Mouse (Mus musculus) hindbrain, embryonic 12.5 days (tissue): ENCODE data around the gene H2al1g. TPM values are rescaled to one million over a fixed set of nuclear protein-coding genes. Genes with fewer than 3 reads are reported as not detected.
"Not testable (repeated sequence)": the region's sequence is repeated elsewhere in the genome, so short reads cannot be mapped to it uniquely, and the experiment has no call there.

Experiments used
- ATAC-seq: fragments of 200-750 bp; cut with Nextera tagmentation; 2 replicates; pipeline ENCODE4 v1.8.0; 2017; ENCODE audit warnings: moderate TSS enrichment; ENCODE audit not compliant: low FRiP score
- H3K27ac ChIP-seq: fragments of 300-500 bp; sonication (generic); 2 replicates; pipeline ENCODE4 v1.5.1; 2016; ENCODE audit warnings: mild to moderate bottlenecking
- H3K27me3 ChIP-seq: fragments of 300-500 bp; sonication (generic); 2 replicates; pipeline ENCODE4 v1.6.1; 2016; ENCODE audit warnings: mild to moderate bottlenecking
- H3K36me3 ChIP-seq: fragments of 300-500 bp; sonication (generic); 2 replicates; pipeline ENCODE4 v1.6.1; 2016; ENCODE audit warnings: mild to moderate bottlenecking
- H3K4me1 ChIP-seq: fragments of 300-500 bp; sonication (generic); 2 replicates; pipeline ENCODE4 v1.6.1; 2016
- H3K4me2 ChIP-seq: fragments of 300-500 bp; sonication (generic); replicated peaks from 2 replicates; pipeline ENCODE4 v1.6.1; 2016; ENCODE audit warnings: mild to moderate bottlenecking
- H3K4me3 ChIP-seq: fragments of 300-500 bp; sonication (generic); 2 replicates; pipeline ENCODE4 v1.5.1; 2016; ENCODE audit warnings: mild to moderate bottlenecking
- H3K9ac ChIP-seq: fragments of 300-500 bp; sonication (generic); 2 replicates; pipeline ENCODE4 v1.6.1; 2016; ENCODE audit warnings: mild to moderate bottlenecking, moderate library complexity
- H3K9me3 ChIP-seq: fragments of 300-500 bp; sonication (generic); replicated peaks from 2 replicates; pipeline ENCODE4 v1.6.1; 2016; ENCODE audit warnings: mild to moderate bottlenecking
- WGBS: fragments of 180-500 bp; shearing (Covaris S2); methylation state at CpG from one replicate; pipeline ENCODE4 v1.1.7; 2016; 5-methylcytosine and 5-hydroxymethylcytosine counted together
- polyA plus RNA-seq: library from polyadenylated mRNA; unstranded; fragments of >200 nt; fragmentation: Nextera tagmentation; extraction: Ambion mirVana; gene quantifications from 2 replicates; pipeline ENCODE4 v1.2.1, GENCODE M21; 2016

Gene H2al1g
- not detected in 2 replicates for polyA plus RNA-seq

- not testable (repeated sequence) for H3K9me3 ChIP-seq, H3K4me2 ChIP-seq, H3K36me3 ChIP-seq, H3K27ac ChIP-seq, ATAC-seq, H3K4me1 ChIP-seq, H3K9ac ChIP-seq, H3K4me3 ChIP-seq, H3K27me3 ChIP-seq
- no CpG with 5 or more reads among the region's 3 CpGs for WGBS
These were observed at the start of gene H2al1g for GRCm38 (mm10) chrX:11317956-11318355. Gene H2al1g, plus strand, starts transcription at chrX:11318256.

- Histone ChIP-seq H3K9me3 (no peaks in the 10 kb centered on the region), H3K4me3 (no peak overlapping the region), H3K36me3 (no peaks in the 10 kb centered on the region), H3K27me3 (peaks cover 13% of the 10 kb centered on the region), H3K27ac (no peak overlapping the region), H3K9ac (no peak overlapping the region), H3K4me1 (no peaks in the 10 kb centered on the region), H3K4me2 (no peak overlapping the region)
- 81% methylated on average over 3 of the region's 3 CpGs for WGBS
- no peak for ATAC-seq
These were observed 49.0 kb upstream of the H2al1g start for GRCm38 (mm10) chrX:11269074-11269473.

DNA sequence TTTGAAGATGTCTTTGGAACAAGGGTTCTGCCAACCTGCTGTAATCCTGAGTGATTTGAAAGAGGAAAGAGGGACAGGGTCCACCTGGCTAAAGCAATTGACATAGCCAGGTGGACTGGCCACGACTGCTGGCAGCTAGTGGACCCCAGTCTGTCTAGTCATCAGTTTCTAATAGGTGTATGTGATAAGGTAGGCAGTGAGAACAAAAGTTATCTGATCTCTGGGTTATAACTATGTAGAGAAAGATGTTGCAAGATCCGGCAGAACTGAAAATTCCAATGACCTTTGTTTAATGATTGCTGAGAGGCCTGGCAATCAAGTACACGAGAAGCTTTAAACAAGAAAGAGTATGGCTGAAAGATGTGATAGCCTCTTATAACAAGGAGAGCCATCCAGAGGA, 44.9 kb upstream of the H2al1g start:
- no peaks in the 10 kb centered on the region; the same call in 1 of the 2 replicates for H3K27me3 ChIP-seq
- H3K36me3 ChIP-seq = no peaks in the 10 kb centered on the region
- no peak overlapping the region for H3K9ac ChIP-seq
- no peak for ATAC-seq
- no peaks in the 10 kb centered on the region for H3K9me3 ChIP-seq
- H3K4me2 ChIP-seq = no peak overlapping the region
- H3K4me1 ChIP-seq = no peaks in the 10 kb centered on the region
- H3K27ac ChIP-seq = no peak overlapping the region
- WGBS = 78% methylated on average over 3 of the region's 3 CpGs
- H3K4me3 ChIP-seq = no peak overlapping the region

- no peak overlapping the region for H3K9ac ChIP-seq
- H3K4me3 ChIP-seq = no peak overlapping the region
- no peaks in the 10 kb centered on the region for H3K36me3 ChIP-seq
- H3K9me3 ChIP-seq = no peaks in the 10 kb centered on the region
- 82% methylated on average over 6 of the region's 6 CpGs for WGBS
- no peaks in the 10 kb centered on the region for H3K27me3 ChIP-seq
- no peak overlapping the region for H3K27ac ChIP-seq
- H3K4me1 ChIP-seq = no peaks in the 10 kb centered on the region
- H3K4me2 ChIP-seq = no peak overlapping the region
- ATAC-seq = no peak
These were observed 41.0 kb upstream of the H2al1g start for GRCm38 (mm10) chrX:11277083-11277482.

- 78% methylated on average over 2 of the region's 2 CpGs for WGBS
- Histone ChIP-seq H3K36me3 (no peaks in the 10 kb centered on the region), H3K4me3 (no peak overlapping the region), H3K27me3 (no peaks in the 10 kb centered on the region), H3K4me1 (no peaks in the 10 kb centered on the region), H3K9me3 (no peaks in the 10 kb centered on the region), H3K9ac (no peak overlapping the region), H3K27ac (no peak overlapping the region), H3K4me2 (no peak overlapping the region)
- ATAC-seq = no peak
These were observed 37.3 kb upstream of the H2al1g start for GRCm38 (mm10) chrX:11280741-11281140.

DNA sequence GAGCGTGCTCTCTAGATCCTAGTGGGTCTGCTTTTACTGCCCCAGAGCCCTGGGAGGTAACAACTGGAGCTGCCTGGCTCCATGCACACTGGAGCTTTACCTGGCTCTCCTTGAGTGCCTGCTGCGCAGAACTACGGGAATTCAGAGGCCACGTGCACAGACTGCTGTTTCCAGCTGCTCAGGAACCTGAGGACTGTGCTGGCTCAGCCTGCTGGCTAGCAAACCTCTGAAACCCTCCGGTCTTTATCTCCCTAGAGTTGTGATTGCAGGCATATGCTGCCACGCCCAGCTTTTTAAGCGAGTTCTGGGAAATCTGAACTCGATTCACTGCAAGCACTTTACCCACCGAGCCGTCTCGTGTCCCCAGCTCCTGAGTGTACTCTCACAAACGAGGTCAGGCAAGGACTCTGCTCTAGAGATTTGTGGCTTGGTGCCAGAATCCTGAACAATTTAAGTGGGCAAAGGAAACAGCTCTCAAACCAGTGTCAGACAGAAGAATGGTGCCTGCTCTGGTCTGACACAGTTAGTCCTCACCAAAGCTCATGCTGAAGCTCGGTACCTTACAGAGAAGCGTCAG, 29.7 kb upstream of the H2al1g start:
- H3K4me3 ChIP-seq = no peak overlapping the region
- no peaks in the 10 kb centered on the region for H3K9me3 ChIP-seq
- ATAC-seq = no peak
- H3K9ac ChIP-seq = no peak overlapping the region
- no peak overlapping the region for H3K4me2 ChIP-seq
- WGBS = 76% methylated on average over 14 of the region's 14 CpGs
- no peak overlapping the region for H3K27ac ChIP-seq
- peaks cover 11% of the 10 kb centered on the region; the same call in 1 of the 2 replicates for H3K27me3 ChIP-seq
- no peaks in the 10 kb centered on the region for H3K36me3 ChIP-seq
- H3K4me1 ChIP-seq = no peaks in the 10 kb centered on the region

DNA sequence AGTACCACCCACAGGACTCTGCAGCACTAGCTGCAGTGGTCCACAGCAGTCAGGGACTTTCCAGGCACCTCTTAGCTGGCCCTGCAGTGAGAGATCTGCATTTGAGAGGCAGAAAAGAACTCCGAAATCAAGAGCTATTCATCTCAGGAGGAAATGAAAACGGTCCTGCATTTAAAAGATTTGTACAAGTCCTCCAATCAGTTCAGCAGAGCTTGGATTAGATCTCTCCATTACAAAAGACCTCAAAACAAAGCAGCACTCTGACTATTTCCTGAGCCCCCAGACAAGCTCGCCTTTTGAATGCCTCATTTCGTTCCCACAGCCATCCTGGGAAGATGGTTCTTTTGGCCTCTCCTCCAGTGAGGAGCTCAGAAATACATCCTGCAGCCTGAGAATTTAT, 28.8 kb upstream of the H2al1g start:
- Histone ChIP-seq H3K9me3 (no peaks in the 10 kb centered on the region), H3K9ac (no peak overlapping the region), H3K27ac (no peak overlapping the region), H3K27me3 (peaks cover 11% of the 10 kb centered on the region; the same call in 1 of the 2 replicates), H3K4me2 (no peak overlapping the region), H3K36me3 (no peaks in the 10 kb centered on the region), H3K4me1 (no peaks in the 10 kb centered on the region), H3K4me3 (no peak overlapping the region)
- no peak for ATAC-seq
- WGBS = 62% methylated on average over 4 of the region's 4 CpGs

- not testable (repeated sequence) for ATAC-seq, H3K9ac ChIP-seq, H3K9me3 ChIP-seq, H3K27me3 ChIP-seq, H3K4me2 ChIP-seq, H3K36me3 ChIP-seq, H3K4me1 ChIP-seq, H3K27ac ChIP-seq, H3K4me3 ChIP-seq
- WGBS = no CpG with 5 or more reads among the region's 3 CpGs
These were observed 19.1 kb upstream of the H2al1g start, which contains the start of gene H2al1a for GRCm38 (mm10) chrX:11298957-11299356. Gene H2al1a, plus strand, starts transcription at chrX:11299257.

DNA sequence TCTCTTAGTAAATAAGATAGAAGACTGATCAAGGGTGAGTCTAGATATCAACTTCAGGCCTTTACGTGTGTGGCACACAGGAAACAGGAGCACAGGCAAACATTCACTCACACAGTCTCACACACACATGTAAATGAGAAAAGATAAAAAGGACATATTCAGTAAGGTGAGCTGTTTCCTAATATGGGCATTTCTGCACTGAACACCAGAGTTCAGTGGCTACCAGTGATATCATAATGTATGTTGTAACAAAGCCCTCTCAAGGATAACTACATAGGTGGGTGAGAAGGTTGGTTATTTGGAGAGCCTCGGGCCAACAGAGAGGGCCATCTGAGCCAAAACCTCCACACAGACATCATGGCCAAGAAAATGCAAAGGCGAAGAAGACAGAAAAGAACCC, 15.9 kb upstream of the H2al1g start, which contains the start of gene H2al1b:
TSS of gene H2al1b (plus strand) at position 301 of the 400 bp plus-strand sequence.
- not testable (repeated sequence) for H3K4me2 ChIP-seq, H3K27ac ChIP-seq, H3K4me1 ChIP-seq, H3K9me3 ChIP-seq, H3K4me3 ChIP-seq, H3K27me3 ChIP-seq, H3K36me3 ChIP-seq, H3K9ac ChIP-seq, ATAC-seq
- WGBS = 100% methylated on average over 1 of the region's 3 CpGs

- 89% methylated on average over 3 of the region's 6 CpGs for WGBS
- not testable (repeated sequence) for ATAC-seq, H3K9me3 ChIP-seq, H3K4me1 ChIP-seq, H3K4me2 ChIP-seq, H3K4me3 ChIP-seq, H3K27ac ChIP-seq, H3K36me3 ChIP-seq, H3K9ac ChIP-seq, H3K27me3 ChIP-seq
These were observed 12.7 kb upstream of the H2al1g start, which contains the start of gene H2al1c for GRCm38 (mm10) chrX:11305355-11305754. Gene H2al1c, plus strand, starts transcription at chrX:11305655.

- WGBS = no CpG with 5 or more reads among the region's 6 CpGs
- not testable (repeated sequence) for H3K4me3 ChIP-seq, H3K27me3 ChIP-seq, H3K4me1 ChIP-seq, H3K9me3 ChIP-seq, H3K27ac ChIP-seq, H3K36me3 ChIP-seq, H3K4me2 ChIP-seq, H3K9ac ChIP-seq, ATAC-seq
These were observed 9.5 kb upstream of the H2al1g start, which contains the start of gene H2al1d for GRCm38 (mm10) chrX:11308524-11308923. Gene H2al1d, plus strand, starts transcription at chrX:11308824.

GRCm38 (mm10) chrX:11311634-11312033, 6.4 kb upstream of the H2al1g start, which contains the start of gene H2al1e:
Gene H2al1e, plus strand, starts transcription at chrX:11311934.
- not testable (repeated sequence) for H3K9ac ChIP-seq, H3K4me1 ChIP-seq, ATAC-seq, H3K4me2 ChIP-seq, H3K27me3 ChIP-seq, H3K27ac ChIP-seq, H3K4me3 ChIP-seq, H3K36me3 ChIP-seq, H3K9me3 ChIP-seq
- WGBS = no CpG with 5 or more reads among the region's 3 CpGs

DNA sequence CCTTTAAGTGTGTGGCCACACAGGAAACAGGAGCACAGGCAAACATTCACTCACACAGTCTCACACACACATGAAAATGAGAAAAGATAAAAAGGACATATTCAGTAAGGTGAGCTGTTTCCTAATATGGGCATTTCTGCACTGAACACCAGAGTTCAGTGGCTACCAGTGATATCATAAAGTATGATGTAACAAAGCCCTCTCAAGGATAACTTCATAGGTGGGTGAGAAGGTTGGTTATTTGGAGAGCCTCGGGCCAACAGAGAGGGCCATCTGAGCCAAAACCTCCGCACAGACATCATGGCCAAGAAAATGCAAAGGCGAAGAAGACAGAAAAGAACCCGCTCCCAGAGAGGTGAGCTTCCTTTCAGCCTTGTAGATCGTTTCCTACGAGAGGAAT, 3.2 kb upstream of the H2al1g start, which contains the start of gene H2al1f:
TSS of gene H2al1f (plus strand) at position 301 of the 400 bp plus-strand sequence.
- not testable (repeated sequence) for H3K4me1 ChIP-seq, H3K9ac ChIP-seq, H3K4me2 ChIP-seq, H3K9me3 ChIP-seq, H3K36me3 ChIP-seq, H3K27ac ChIP-seq, ATAC-seq, H3K27me3 ChIP-seq, H3K4me3 ChIP-seq
- no CpG with 5 or more reads among the region's 6 CpGs for WGBS
